Mouse (Mus musculus) embryo, embryonic 11 days (tissue): ENCODE data around the gene Sugp2.
A peak's percentile ranks its signal among the peaks of the same experiment; 100 is the strongest.

Source experiments
- DNase-seq: peaks from one replicate; pipeline ENCODE4 v3.0.0-alpha.2; 2015

The Sugp2 gene

DNA sequence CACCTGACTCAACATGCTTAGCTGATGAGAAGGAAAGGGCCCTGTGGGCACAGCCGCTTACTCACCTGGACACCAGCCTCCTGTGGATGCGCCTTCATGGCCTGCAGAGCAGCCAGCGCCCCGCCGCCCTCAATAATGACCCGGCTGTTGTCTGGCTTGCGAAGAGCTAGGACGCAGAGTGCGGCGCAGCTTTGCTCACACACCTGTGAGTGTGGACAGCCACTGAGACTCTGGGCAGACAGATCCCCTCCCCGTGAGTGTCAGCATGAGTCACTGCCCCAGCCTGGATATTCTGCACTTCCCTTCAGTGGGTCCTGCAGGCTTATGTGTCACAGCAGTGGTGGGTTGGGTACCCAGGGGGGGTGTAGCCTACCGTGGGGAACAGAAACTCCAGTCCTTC lies 12.0 kb upstream of the Sugp2 start:
- no peak for DNase-seq

DNA sequence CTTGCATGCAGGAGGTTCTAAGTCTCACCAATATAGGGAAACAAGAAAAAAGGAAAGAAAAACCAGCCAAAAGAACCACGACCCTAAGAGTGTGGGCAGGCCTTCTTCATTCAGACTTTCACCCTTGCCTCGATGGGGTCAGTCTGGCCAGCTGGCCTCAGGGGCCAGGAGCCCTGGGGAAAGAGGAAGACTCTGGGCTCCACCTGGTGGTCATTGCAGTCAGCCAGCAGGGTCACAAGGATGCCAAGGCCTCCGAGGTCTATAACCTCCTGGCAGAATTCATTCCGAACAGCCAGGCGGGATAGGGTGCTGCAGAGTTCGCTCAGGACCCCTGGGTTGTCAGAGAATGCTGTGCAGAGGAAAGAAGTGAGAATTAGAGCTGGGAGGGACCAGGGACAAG lies 10.7 kb upstream of the Sugp2 start:
- peak; percentile 52 for DNase-seq

DNA sequence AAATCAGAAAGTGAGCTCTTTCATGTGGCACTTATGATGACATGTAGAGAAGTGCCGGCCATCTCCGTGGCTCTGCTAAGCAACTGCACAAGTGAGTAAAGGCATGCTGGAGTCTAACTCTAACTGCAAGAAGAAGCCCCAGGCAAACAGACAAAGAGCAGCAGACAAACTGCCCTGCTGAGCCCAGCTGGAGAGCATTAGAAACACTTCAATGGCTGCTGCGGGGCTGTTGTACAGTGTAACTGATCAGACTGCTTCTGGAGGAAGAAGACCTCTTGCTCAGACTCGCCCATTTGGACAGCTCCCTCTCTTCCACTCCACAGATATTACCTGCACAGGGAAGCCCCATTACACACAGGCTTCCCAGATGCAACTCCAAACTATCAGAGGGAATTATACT lies 6.0 kb upstream of the Sugp2 start:
- DNase-seq, result no peak

- DNase-seq, result no peak
These were observed 3.2 kb upstream of the Sugp2 start for GRCm38 (mm10) chr8:70230837-70231236.

DNA sequence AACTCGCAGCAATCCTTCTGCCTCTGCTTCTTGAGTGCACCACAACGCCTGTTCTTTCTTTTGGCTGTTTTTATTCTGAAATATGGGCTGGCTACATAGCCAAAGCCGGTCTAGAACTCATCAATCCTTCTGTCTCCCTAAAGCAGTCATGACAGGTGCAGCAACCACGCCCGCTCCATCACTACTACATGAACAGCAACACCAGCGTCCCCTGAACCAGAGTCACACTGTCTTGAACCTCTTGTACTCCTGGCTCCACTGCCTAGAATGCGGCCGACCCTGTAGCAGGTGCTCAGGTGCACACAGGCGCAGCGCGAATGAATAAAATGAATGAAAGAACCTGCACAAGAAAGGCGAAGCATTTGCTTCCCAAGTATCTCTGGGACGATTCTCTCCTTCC lies 420 bp upstream of the Sugp2 start:
- DNase-seq, result no peak

DNA sequence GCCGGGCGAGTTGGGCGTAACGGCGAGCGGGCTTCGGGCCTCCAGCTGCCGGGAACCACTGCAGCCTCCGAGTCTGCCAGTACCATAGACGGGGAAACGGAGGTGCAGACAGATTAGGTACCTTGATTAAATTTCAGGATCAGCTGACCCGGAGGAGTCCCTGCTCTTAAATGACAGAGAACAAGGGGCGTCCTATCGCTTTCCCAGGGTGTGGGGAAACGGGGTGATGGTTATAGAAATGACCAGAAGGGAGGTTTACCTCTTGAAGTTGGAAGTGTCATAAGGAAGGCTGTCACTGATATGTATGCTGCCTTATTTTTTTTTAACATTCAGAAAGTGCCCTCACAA lies 729 bp downstream of the Sugp2 start:
- no peak for DNase-seq

GRCm38 (mm10) chr8:70237842-70238241 lies 3.8 kb downstream of the Sugp2 start:
- DNase-seq, result no peak

GRCm38 (mm10) chr8:70240642-70241041 lies 6.6 kb downstream of the Sugp2 start:
- no peak for DNase-seq

GRCm38 (mm10) chr8:70246622-70247021 lies 12.6 kb downstream of the Sugp2 start:
- DNase-seq, result no peak

- DNase-seq, result no peak
These were observed 13.8 kb downstream of the Sugp2 start for GRCm38 (mm10) chr8:70247841-70248240.

- DNase-seq, result peak; percentile 12
These were observed 20.6 kb downstream of the Sugp2 start for GRCm38 (mm10) chr8:70254628-70255027.

GRCm38 (mm10) chr8:70257456-70257855 lies 23.4 kb downstream of the Sugp2 start:
- no peak for DNase-seq

GRCm38 (mm10) chr8:70258600-70258999 lies 24.6 kb downstream of the Sugp2 start:
- no peak for DNase-seq

GRCm38 (mm10) chr8:70259043-70259442 lies 25.0 kb downstream of the Sugp2 start:
- DNase-seq, result no peak

GRCm38 (mm10) chr8:70267674-70268073 lies 33.6 kb downstream of the Sugp2 start:
- no peak for DNase-seq

DNA sequence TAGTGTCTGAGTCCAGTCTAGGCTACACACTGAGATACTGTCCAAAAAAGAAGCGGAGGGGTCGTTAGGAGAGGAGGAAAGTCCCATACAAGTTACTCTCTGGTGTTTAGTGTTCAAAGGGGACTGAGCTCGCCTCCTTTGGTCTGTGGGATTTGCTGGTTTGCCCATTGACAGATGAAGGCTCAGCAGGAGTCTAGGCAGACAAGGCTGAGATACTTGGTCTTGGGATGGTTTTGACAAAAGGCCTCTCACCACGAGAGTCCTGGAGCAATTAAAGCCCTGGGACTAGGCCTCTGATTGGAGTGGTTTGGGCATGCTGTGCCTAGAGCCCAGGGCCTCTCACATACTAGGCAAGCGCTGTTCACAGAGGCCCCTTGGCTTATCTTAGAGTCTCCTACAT lies 34.3 kb downstream of the Sugp2 start:
- DNase-seq, result no peak

DNA sequence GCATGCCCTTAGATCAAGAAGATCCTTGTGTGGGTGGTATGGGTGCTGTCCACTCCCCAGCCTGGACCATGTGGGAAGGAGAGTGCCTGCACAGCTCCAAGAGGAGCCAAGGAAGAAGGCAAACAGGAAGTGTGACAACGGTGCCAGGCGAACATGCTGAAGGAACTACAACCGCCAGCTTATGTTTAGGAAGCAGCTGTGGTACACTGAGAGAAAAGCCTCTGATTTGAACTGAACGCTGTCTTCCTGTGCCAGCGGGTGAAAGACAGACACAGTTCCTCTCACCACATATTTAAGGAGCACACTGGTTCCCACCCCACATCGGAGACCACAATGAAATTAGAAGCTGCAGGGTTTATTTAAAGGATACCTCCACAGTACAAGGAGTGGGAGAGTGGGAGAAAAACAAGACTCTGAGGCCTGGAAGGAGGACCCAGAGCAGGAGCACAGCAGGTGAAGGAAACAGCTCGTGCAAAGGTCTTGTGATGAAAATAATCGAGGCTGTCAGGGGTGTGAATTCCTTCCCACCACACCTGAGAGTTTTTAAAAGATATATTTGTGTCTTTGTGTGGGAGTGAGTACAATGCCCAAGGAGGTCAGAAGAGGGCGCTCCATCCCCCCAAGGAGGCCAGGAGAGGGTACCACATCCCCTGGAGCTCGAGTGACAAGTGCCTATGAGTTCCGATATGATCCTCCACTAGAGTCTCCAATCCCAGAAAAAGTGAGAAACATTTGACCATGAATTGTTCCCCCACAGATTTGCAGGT lies 35.0 kb downstream of the Sugp2 start:
- peak; percentile 39 for DNase-seq

DNA sequence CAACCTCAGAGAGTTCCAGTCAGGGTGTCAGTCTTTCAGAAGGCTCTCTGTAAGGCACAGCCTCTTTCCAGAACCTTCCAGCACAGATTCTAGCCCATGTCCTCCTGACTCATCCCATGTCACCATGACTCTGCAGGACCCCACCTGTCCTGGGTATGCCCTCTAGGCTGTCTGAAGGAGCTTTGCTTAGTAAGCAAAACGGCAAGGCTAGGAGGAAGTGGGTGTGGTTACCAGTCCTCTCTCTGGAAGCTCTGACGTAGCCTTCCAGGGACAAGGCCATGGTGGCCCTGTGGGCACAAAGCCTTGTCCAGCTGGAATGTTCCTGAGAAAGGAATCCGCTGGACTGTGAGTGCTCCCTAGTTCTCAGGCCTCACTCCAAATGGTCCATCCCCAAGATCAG lies 38.9 kb downstream of the Sugp2 start:
- DNase-seq, result no peak

DNA sequence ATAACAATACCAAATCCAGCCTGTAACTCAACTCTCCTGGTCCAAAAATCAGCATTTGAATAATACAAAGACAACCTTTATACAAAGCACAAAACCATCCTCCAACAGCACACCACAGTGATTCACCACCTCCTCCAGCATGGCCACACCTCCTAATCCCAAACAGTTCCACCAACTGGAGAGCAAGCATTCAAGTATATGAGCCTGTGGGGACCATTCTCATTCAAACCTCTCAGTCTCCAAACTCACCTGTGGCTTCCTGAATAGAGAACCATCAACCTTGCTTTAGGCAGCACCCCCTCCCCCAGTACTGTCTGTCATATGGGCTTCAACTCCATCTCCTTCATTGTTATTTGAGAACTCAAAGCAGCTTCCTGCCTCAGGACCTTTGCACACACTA lies 40.3 kb downstream of the Sugp2 start:
- DNase-seq, result no peak

GRCm38 (mm10) chr8:70276476-70276875 lies 42.5 kb downstream of the Sugp2 start:
- DNase-seq, result no peak

- DNase-seq, result no peak
These were observed 44.1 kb downstream of the Sugp2 start for GRCm38 (mm10) chr8:70278175-70278574.

- DNase-seq, result no peak
These were observed 45.2 kb downstream of the Sugp2 start for GRCm38 (mm10) chr8:70279266-70279665.

GRCm38 (mm10) chr8:70281001-70281400 lies 47.0 kb downstream of the Sugp2 start:
- DNase-seq, result no peak

DNA sequence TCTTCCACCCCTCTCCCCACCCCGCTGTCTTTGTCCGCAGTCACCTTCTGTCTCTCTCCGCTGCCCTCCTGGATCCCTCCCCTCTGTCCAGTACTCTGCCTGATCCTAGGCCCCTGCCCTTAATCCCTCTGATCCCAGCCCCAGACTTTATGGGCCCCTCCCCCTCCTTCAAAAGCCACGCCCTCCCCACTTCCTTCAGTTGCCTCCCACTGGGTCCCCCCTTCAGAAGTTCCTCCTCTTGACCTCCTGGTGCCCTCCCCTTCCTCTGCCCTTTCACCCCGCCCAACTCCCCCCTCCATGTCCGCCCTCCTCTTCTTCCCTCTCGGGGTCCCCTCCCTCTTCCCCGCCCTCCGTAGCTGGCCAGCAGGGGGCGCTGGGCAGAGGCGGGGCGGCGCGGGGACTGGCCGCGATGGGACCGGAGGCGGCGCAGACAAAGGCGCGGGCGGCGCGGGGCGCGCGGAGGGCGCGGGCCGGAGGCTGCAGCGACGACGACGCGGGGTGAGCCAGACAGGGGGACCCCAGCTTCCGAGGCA lies 48.6 kb downstream of the Sugp2 start, which contains the start of gene Homer3:
Gene Homer3, plus strand, starts transcription at position 225 of the 533 bp plus-strand sequence.
- peak; percentile 94 for DNase-seq
